Mouse (Mus musculus) heart, adult 8-10 months (tissue): Measurements from ENCODE around the gene Epgn. TPM values are rescaled to one million over a fixed set of nuclear protein-coding genes. Genes with fewer than 3 reads are reported as not detected.

Source experiments
- DNase-seq: peaks from one replicate; pipeline ENCODE4 v3.0.0; 2022; ENCODE audit warnings: low spot score
- total RNA-seq, 4 experiments: library from RNA; stranded (reverse); gene quantifications; 2 replicates each; pipeline ENCODE4 v1.2.4; 2022

Gene Epgn
- total RNA-seq = under 1 TPM in 3 of 4 experiments, not detected in 1; 0.26 to 0.35 (median 0.28) TPM

DNA sequence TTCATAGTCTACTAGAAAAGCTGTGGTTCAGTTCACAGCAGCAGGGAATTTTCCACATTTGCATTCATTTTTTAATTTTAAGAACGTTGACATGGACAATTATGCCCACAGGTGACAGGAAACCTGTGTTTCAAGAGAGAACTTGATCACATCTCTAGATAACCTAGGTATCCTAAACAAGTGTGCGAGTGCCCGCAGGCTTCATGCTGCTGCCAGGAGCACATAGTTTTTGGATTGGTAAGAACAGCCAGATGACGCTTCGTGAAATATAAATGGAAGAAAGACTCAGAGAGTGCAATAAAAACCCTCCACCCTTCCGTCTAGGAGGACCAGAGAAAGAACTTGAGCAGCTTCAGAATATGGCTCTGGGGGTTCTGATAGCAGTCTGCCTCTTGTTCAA is at the start of gene Epgn:
Epgn (plus strand) TSS at position 301 of the 400 bp plus-strand sequence.
- DNase-seq = no peak

DNA sequence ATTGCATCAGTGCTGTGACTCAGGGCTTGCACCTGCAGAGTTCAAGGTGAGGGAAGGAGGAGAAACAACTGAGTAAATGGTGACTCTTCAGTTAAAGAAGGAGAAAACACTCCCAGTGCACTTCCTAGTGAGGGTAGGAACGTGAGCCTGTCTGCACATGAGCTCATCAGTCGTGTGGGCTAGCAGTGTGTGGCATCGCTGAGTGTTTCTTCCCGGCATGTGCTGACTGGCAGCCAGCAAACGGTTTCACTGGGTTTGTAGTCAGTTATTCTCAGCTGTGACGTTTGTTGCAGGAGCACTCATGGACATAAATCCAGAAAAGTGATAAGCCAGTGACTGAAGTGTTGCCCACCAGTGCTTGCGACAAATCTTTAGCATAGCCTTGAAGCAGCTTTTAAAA is 47.0 kb upstream of the Epgn start:
- no peak for DNase-seq

DNA sequence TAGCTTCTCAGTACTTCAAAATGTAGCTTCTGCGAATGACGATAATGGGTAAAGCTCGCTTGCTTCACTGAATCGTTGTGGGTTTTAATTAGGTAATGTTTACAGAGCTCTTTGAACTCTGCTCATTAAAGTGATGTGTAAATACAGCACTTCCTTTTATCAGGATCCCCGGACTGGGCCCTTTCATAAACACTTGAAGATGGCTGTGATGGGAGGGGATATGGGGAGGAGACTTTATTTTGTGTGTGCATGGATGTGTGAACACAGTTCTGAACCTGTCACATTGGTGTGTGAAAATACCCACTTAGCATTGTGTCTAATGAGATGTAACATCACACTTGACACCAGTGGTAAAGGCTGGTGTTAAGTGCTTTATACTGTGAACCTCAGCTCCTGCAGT is 39.7 kb upstream of the Epgn start:
- DNase-seq = no peak

DNA sequence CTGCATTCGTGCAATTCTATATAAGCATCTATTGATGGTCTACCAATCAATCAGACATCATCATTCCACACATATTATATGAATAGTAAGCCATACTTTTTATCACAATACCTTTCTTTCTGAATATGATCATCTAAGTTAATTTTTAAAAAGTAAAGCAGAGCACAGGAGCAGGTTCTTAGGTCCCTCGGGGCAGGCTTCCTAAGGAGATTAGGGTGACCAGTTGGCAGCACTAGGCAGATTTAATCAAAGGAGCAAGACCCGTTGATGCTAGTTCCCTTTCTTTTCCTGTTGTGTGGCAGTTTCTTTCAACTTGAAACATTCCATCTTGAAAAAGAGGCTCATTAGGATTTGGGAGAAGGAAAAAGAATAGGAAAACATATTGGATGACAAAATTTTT is 39.1 kb upstream of the Epgn start:
- no peak for DNase-seq

DNA sequence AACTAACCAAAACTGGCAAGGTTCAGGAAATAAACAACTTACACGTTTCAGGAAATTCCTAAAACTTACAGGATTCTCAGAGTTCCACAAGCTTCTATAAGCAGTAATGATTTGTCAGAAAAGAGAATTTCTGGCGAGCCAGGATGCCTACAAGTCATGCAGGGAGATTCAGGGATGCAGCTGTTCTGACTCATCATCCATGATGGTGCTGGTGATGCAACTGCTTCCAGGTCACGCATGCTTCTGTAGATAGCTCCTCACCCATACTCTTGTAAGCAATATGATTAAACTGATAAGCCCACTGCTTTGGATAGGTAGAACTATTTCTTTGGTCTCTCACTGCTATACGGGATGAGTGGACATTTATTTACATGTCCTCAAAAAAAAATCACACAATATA is 38.7 kb upstream of the Epgn start:
- no peak for DNase-seq

DNA sequence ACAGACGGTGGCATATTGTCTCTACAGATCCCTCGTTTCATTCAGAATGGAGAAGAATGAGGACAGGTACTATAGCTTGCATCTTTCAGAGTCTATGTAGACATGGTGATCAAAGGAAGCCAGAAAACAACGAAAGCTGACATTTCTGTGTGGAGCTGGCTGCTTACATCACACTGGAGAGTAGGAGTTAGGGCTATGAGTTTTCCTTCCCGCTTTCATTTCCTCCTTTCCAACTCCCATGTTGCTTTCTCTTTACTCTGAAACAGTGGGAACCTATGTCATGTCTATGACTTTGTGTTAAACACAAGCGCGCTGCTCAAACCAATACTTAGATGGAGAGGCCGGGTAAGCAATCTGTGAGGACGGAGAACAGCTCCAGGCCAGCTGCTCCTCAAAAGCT is 27.3 kb upstream of the Epgn start:
- no peak for DNase-seq

DNA sequence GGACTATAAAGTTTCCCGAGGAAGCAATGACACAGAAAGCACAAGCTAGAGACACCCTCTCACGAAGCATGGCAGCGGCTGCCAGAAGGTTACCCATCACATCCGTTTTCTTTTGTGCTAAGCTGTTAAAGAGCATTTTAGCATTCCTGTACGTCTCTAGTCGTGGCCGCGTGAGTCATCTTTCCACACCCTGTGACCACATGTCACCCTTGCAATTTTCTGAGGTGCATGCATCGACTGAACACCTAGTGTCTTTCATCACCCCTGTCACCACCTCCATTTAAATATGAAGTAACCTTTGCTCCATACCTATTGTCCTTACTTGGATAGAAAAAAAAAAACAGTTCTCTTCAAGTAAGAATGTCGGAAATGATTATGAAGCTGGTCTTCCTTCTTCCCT is 12.0 kb upstream of the Epgn start:
- no peak for DNase-seq

DNA sequence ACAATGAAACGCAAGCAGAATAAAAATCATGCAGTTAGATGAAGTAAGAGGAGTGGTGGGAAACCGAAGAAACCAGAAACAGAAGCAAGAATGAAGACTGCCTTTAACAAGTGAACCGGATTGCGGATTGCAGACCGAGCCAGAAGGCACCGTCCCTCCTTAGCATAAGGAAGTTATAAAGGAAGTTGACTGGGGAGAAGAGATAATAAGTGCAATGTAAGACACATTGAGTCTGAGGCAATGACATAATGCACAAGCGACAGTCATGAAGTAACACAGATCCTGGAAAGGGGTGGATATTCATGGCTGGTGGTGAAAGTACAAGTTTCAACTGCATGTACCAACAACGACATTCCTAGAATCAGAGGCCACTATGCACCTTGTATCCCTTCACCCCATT is 4.2 kb upstream of the Epgn start:
- DNase-seq = no peak

DNA sequence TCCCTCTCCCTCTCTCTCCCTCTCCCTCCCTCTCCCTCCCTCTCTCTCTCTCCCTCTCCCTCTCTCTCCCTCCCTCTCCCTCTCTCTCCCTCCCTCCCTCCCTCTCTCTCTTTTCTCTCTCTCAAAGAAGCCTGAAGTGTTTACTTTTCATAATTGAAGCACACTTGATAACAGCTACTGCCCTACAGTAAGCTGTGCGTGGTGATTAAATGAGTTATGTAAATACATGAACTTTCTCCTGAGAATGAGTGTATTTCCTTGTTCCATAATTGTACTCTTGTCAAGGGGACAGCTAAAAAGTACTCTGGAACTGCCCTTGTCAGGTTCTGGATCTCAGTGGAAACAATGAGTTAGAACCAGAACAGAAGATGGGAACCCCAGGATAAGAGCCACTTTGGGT is 576 bp downstream of the Epgn start:
- DNase-seq = no peak

DNA sequence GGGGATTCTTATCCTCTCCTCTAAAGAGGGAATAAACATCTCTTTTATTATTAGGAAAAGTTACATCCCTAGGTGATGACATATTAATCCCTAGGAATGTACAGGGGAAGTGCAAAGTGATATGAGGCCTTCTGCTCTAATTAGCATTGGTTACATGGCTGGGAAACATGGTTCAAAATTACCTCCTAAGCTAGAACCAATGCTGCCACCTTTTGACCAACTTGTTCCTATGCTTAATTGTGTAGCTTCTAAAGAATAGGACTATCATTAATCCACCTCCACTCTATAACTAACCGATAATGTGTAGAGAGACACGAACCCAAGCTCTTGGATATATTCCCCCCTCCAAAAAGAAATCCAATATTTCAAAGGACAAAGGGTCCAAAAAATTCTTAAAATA is 3.4 kb downstream of the Epgn start:
- DNase-seq = no peak

DNA sequence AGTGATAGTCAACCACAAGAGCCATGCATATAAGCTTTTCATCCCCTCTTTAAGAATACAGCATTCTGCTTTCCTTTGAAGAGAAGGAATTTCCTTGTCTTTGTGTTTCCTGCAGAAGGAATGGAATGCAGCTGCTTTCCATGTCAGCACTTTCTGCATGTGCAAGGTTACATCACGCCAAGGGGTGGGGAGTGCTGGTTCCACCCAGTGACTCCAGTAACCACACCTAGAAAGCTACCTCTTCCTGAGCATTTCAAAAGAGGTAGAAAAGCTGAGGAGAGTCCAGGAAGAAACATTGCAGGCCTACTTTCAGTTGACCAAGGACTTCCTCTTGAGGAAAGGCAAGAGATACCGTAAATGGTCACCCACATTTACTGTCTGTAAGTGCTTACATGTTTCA is 8.1 kb downstream of the Epgn start:
- no peak for DNase-seq

DNA sequence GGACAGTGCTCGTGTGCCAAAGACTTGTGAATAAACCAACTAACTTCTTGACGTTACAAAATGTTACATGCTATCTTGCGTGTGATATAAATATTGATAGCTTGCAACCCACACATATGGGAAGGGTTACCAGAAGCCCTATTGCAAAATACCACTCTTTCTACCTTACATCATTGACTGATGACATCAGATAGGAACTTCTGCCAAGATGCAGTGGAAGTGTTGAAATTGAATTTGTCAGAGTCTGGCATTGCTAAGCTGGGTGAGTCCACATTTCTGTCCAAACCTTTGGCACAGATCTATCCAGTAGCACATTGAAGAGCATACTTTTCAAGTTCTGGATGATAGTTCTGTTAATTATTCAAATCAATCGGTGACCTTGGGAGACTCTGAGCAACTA is 9.4 kb downstream of the Epgn start:
- peak; percentile 27 for DNase-seq

DNA sequence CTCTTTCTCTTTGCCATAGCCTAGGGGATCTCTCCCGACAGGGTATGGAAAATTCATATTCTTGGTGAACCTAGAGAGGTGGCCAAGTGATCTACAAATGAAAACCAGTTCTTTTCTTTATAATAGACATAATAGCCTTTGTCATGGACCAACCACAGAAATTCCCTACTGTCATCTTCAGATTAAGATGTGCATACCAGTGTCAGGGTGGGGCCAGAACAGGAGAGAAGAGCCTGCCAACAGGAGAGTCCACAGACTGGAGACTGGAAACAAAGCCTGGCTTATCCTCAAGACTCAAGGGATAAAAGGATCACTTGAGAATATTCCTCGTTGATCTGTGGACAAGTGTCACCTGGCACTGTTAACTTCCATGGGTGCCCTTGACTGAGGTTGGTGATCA is 10.5 kb downstream of the Epgn start:
- no peak for DNase-seq

DNA sequence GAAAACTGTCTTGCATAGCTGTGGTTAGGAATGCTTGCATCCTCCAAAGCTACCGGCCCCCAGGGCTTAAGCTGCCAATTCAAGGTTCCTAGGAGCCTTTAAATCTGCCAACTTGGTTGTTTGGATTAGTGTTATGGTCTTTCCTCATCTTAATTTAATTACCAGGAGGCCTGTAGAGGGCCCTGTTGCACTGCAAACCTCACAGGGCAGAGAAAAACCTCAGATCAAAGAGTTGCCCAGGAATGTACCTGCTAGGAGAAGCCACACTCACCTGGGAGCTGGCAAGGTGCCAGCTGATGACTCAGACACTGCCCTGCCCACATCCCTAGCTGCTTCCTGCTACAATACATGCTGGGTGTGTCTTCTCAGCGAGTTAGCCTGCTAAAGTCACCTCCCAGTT is 11.3 kb downstream of the Epgn start:
- DNase-seq = no peak

DNA sequence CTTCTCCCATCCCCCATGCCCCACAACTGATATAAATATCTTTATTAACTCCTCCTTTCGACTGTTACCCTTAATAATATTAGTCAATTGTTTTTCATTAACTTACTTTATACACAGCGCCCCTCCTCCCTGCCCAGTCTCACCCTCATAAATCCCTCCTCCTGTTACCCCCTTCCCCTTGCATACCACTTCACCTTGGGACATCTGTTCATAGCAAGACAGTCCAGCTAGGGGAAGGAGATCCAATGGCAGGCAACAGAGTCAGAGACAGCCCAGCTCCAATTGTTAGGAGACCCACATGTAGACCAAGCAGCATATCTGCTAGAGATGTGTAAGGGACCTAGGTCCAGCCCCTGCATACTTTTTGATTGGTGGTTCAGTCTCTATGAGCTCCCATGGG is 11.7 kb downstream of the Epgn start:
- DNase-seq = no peak

DNA sequence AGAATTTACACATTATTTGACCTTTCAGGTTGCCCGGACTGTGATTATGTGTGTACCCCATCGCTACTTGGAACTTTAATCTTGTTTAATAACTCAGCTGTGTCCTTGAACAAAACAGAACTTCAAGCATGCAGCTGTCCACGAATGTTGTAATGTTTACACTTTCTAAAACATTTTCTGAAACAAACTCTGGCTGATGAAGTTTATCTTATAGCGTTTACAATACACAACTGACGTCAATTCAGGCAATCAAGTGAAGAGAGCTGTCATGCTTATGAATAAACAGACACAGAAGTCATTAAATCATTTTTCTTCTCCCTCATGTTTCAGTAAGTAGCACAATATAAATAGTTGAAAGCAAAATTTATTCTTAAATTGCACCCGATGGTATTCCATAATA is 20.7 kb downstream of the Epgn start:
- DNase-seq = no peak

DNA sequence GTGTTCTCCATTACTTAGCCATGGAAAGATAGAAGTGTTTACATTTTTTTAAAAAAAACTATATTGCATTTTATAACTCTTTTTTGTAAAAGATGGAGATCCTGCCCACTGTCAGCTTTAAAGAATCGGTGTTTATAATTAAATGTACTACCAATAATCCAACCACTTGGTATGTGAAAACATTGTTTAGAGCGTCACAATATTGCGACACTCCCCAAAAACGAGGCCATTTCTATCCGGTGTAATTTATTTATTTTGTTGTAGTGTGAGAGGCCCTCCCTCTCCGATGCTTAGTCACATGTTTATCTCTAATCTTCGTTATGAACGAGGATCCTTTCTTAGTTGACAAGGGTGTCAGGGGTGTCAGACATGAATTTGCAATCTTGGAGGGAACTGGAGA is 21.1 kb downstream of the Epgn start:
- no peak for DNase-seq

DNA sequence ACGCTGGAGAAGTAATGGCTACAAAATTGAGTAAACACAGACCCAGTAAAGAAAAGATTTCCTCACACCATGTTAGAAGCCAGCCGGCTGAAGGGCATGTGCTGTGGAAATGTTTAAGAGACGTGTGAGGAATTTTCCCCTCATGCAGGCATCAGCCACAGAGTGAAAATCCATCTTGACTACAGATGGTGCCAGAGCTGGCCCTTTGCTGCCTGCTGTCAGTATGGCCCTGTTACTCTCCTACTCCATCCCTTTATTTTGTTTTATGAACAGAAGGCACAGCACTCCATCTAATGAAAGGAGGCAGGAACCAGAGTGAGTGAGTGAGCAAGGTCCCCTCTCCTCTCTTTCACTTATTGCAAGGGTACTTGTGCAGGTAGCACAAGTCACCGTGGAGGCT is 45.1 kb downstream of the Epgn start:
- no peak for DNase-seq

DNA sequence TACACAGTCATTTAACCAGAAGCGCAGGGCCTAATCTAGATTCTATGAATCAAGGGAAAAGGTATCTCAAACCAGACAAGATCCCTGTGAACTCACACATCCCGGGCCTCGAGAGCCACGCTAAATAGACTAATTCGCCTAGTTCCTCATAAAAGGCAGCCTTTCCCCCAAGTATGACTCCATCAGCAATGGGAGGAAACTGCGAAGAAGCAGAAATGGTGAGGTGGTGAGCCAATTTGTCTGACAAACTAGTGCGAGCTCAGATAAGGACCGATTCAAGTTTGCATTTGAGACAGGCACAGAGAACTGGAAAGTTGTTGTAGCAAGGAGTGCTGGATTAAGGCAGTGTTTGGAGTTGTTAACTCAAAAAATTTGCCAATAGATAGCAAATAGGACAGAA is 46.4 kb downstream of the Epgn start:
- DNase-seq = no peak

DNA sequence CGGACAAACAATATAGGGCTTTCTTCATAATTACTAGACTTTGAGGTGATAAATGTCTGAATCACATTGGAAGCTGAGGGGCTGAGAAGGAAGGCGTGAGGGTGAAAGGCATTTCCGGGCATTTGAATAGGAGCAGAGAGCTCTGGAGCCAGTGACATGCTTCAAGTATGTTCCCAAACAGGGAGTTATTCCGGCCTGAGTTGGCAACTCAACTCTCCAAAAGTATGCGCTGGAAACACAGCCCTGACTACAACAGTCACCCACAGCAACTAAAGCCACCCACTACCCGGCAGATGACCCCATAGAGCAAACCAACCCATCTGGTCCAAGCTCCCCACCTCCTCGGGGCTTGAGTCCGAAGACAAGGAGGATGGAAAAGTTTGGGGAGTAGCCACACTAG is 46.8 kb downstream of the Epgn start:
- no peak for DNase-seq

DNA sequence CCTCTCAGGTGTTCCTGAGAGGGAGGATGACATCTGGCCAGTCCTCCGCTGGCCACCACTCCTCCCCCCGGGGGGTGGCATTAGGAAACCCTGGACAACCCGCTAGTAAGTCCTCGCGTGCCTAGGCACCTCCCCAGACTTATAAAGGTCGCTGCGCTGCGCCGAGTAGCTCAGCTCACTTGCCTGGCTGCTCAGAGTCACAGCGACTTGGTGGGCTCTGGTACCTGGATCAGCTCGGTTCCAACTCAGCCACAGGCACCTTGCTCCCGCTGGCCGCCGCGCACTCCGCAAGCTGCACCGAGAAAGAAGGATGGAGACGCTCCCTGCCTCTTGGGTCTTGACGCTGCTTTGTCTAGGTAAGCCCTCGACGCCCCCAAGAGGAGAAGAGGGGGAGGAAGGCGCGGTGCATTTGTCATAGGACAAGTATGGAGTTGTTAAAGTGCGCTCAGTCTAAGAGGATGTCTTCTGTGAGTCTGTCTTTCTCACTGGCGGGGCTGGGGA is 47.2 kb downstream of the Epgn start, which contains the start of gene Ereg:
Ereg (plus strand) TSS at position 173 of the 501 bp plus-strand sequence.
- no peak for DNase-seq

DNA sequence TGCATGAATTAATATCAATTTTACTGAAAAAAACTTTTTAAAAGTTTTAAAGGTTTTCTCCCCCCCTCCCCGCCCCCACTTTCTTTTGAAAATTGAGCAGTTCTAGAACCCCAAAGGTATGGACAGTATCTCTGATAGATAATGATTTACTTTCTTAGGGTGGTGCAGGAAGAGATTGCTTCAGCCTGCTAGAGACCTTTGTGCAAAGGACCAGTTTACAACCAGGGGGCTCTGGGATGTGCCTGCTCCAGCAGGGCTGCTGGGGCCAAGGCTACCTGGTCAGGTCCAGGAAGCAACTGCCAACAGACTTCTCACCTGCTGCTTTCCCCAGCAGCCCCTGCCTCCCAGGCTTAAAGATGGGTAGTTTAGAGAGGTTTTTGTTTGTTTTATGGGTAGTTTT is 47.8 kb downstream of the Epgn start:
- no peak for DNase-seq

DNA sequence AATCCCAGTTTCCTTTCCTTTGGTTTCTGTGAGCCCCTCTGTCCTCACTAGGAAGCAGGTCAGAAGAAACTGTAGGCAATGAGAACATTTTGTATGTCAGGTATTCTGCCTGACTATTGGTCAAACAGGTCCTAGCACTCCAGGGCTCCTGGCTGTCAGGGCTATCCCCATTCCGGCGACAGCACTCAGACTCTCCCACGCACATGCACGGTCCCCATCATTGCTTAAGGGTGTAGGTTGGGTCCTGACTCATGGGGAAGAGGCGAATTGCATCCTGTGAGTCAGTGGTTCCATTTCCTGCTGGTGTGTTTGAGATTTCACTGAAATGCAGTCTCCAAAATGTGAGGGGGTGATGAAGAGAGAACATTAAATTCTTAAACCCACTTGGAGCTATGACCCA is 55.8 kb downstream of the Epgn start:
- no peak for DNase-seq
